Mouse (Mus musculus) urinary bladder, postnatal 25 days (tissue): ENCODE measurements around the gene Kcna4.

ENCODE experiments used
- DNase-seq: peaks from one replicate; pipeline ENCODE4 v3.0.0; 2022; ENCODE audit warnings: low spot score

Kcna4 gene

DNA sequence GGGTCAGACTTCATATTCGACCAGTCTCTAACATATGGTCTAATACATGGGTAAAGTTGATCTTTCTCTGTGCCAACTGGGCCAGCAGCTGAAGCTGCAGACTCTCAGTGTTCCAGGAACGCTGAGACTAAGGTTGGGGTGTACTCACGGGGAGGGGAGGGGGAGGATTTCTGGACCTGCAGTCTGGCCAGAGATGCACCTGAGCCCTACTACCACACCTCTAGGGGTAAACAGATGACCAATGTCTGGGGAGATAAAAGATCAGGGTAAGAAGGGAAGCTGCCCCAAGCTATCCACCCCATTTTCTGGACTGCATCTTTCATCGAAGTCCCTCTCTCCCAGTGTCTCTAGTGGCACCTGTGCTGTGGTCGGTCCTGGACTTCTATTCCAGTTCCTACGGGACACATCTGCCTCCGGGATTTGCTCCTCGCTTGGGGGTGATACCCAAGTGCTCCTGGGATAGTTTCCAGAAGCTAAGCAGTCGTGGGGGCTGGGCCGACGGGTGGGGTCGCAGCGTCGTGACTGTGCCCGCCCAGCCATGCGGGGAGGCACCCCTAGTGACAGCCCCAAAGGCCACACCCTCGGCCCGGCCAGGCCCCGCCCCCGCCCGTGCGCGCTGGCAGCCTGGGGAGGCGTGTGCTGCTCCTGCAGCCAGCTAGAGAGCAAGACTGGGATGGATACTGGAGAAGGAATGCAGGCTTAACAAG is at the start of gene Kcna4:
Gene Kcna4 (plus strand): TSS at position 650 of the 707 bp plus-strand sequence.
- no peak for DNase-seq

- DNase-seq = no peak
These were observed 32.3 kb upstream of the Kcna4 start for GRCm38 (mm10) chr2:107258091-107258490.

DNA sequence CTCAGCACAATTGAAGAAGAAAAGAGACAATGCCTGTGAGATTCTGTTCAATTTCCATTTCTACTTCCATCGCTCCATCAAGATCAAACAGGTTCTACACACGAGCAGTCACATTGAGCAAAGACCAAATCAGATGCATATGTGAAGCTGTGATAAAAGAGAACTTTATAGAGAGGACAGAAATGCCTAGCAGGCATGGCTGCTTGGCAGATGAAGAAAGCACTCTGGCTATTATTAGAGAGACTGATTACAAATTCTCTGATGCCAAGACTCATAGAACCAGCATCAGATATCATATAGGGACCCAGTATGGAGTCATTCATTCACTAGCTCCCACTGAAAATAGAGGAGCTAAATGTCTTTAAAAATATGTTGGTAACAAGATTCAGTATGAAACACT is 24.2 kb upstream of the Kcna4 start:
- no peak for DNase-seq

- no peak for DNase-seq
These were observed 20.4 kb upstream of the Kcna4 start for GRCm38 (mm10) chr2:107270050-107270449.

DNA sequence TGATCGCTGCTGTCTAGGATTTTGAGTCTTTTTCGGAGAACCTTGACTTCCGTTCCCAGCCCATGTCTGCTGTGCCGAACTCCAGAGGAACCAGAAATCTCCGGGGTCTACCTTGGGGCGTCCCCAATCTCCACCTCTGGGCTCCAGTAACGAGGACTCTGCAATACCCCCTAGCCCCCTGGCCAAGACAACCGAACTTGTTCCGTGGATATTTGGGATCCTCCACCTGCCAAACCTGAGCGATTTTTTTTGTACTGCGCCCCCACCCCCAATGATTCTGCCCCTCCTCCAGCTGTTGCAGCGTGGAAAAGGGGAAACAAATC is 219 bp downstream of the Kcna4 start:
- no peak for DNase-seq

GRCm38 (mm10) chr2:107291142-107291541 is 703 bp downstream of the Kcna4 start:
- no peak for DNase-seq

GRCm38 (mm10) chr2:107294521-107294920 is 4.1 kb downstream of the Kcna4 start:
- no peak for DNase-seq

DNA sequence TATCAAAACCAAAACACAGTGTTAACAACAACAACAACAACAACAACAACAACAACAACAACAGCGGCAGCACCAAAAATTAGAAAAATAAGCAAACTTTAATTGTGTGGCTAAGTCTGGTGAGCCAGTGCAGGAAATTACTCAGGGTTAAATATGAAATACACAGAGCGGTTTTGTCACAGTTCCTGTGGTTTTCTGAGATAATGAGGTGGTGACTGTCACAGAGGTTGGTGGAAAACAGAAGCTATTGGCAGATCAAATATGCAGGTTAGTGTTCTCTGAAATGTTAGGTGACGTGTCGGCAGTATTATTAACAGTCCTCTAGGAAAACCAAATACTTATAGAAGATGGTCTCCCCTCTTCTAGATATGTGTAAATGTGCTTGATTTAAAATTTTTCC is 11.4 kb downstream of the Kcna4 start:
- DNase-seq = no peak

DNA sequence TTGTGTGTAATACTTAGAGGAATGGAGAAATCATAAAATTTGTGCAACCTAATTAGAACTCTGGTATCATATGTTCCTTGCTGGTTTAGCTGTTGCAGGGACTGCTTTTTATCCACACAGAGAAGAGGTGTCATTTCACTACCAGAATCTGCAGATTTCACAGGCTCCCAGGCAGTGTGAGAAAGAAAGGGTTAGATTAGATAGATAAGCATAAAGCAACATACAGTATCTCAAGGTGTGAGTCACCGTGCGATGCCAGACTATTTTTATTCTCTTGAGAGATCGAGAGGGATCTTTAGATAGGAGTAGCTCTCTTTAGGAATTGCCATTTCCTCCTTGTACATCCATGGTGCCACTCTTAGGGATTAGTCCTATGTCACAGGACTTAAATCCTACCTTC is 14.3 kb downstream of the Kcna4 start:
- DNase-seq = no peak

- DNase-seq = no peak
These were observed 15.6 kb downstream of the Kcna4 start for GRCm38 (mm10) chr2:107306077-107306476.

- DNase-seq = no peak
These were observed 28.2 kb downstream of the Kcna4 start for GRCm38 (mm10) chr2:107318636-107319035.

GRCm38 (mm10) chr2:107321596-107322226 is 31.3 kb downstream of the Kcna4 start:
- DNase-seq = no peak

DNA sequence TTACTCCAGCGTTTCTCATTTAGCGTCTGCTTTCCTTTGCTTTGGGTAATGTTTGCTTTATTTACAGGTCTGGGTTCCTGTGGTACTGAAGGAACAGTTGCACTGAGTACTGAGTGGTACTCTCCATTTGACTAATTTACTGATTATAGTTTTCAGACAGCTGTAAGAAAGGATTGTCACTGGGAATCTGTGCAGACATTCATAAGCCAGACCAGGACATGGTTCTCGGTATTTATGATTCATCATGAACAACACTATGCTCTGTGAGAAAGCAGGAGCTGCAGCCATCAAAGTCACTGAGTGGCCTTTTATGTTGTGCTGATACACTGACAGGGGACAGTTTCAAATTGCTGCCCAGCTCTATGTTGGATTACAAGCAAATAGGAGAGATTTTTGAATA is 33.7 kb downstream of the Kcna4 start:
- no peak for DNase-seq

GRCm38 (mm10) chr2:107327276-107327675 is 36.8 kb downstream of the Kcna4 start:
- DNase-seq = no peak

- no peak for DNase-seq
These were observed 50.9 kb downstream of the Kcna4 start for GRCm38 (mm10) chr2:107341291-107341690.

GRCm38 (mm10) chr2:107344807-107345206 is 54.4 kb downstream of the Kcna4 start:
- no peak for DNase-seq

DNA sequence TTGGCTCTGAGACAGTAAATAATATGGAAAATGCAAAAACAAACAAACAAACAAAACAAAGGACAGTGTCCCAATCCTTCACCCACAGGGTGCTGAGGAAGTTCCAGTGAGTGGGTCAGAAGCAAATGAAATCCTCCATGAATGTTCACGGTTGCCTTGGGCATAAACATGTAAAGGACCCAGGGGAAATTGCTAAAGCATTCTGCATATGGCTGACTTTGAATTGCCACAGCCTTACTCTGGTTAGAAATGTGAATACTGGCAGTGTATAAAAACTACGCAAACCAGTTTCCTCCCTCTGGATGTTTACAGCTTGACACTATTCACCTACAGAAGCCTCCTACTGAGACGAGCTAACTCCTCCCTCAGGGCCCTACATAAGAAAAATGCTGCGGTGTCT is 54.9 kb downstream of the Kcna4 start:
- no peak for DNase-seq
